Mouse (Mus musculus): ENCODE data around the gene Sgo1. TPM values are rescaled to one million over a fixed set of nuclear protein-coding genes. Genes with fewer than 3 reads are reported as not detected.

Gene Sgo1
- total RNA-seq, 2 experiments from 2014 or later: 0.12 TPM

- DNase-seq (ENCODE audit: low spot score in 2 of 2): no peak
Observed at GRCm38 (mm10) chr17:53654596-53654995, 34.5 kb downstream of the Sgo1 start.

- no peak for DNase-seq (ENCODE audit: low spot score in 2 of 2)
Observed at GRCm38 (mm10) chr17:53650251-53650661, 38.9 kb downstream of the Sgo1 start.

- no peak for DNase-seq (ENCODE audit: low spot score in 2 of 2)
Observed at GRCm38 (mm10) chr17:53643360-53643759, 45.8 kb downstream of the Sgo1 start.

- no peak for DNase-seq (ENCODE audit: low spot score in 2 of 2)
Observed at GRCm38 (mm10) chr17:53631344-53631743, 57.8 kb downstream of the Sgo1 start.

- DNase-seq (ENCODE audit: low spot score in 2 of 2): no peak
Observed at GRCm38 (mm10) chr17:53628131-53628530, 61.0 kb downstream of the Sgo1 start.

GRCm38 (mm10) chr17:53627497-53627896 is 61.6 kb downstream of the Sgo1 start:
- DNase-seq (ENCODE audit: low spot score in 2 of 2): no peak

GRCm38 (mm10) chr17:53626160-53626559 is 63.0 kb downstream of the Sgo1 start:
- no peak for DNase-seq (ENCODE audit: low spot score in 2 of 2)

Other genes starting within 250 kb of the Sgo1 start
- gene Efhb, start 226.0 kb downstream of the Sgo1 start, total RNA-seq (2021): not detected
- gene Rab5a, start 210.1 kb downstream of the Sgo1 start, total RNA-seq (2021): 100 to 1,000 TPM; 126 to 128 TPM
- gene Pp2d1, start 149.9 kb downstream of the Sgo1 start, total RNA-seq (2021): not detected
- gene Kat2b, start 122.5 kb downstream of the Sgo1 start, total RNA-seq (2021): 10 to 100 TPM; 20.6 to 21.3 TPM
- not detected for gene Sult1c2, start 157.0 kb upstream of the Sgo1 start, total RNA-seq (2021)